In the genomic region with DNA sequence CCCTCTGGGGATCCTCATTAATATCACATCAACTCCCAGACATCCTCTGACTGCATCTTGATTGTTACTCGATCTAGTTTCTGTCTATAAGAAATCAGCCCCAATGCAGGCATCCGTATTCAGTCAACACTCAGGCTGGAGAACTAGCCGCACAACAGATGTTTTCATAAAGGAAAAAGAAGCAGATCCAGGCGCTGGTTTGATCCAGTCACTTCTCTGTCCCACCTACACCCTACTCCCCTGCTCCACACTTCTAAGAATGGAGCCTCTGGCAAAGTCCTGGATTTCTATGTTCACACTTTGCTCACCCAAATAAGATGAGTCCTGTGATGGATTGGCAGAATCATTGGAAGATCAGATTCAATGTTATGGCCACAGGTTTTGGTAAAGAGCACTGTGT, we compare ENCODE assay signal across 15 mouse cellular contexts.
A peak's percentile ranks its signal among the peaks of the same experiment; 100 is the strongest.
DNase-seq lines count a peak whose midpoint lies in the region; TF ChIP-seq lines count a peak whose summit lies in the region.
"Had no signal": no experiment of that assay in that cellular context is flagged by ENCODE, and none has a peak within 500 bp of the region (broad histone marks: within the 10 kb centered on the region; RNA-seq: fewer than 3 reads in every experiment).

No protein-coding gene starts in this region.

- peak overlapping the region; percentile 66 for H3K27ac ChIP-seq in left cerebral cortex, adult 2 months
- H3K27ac ChIP-seq: embryonic facial prominence, embryonic 13.5 days; forebrain, embryonic 12.5 days; gastrocnemius, adult 2 months; hindbrain, embryonic 14.5 days had no signal

- H3K4me3 ChIP-seq in left cerebral cortex, adult 2 months = no peak overlapping the region
- H3K4me3 ChIP-seq: embryonic facial prominence, embryonic 13.5 days; forebrain, embryonic 12.5 days; gastrocnemius, adult 2 months; heart, embryonic 12.5 days; hindbrain, embryonic 10.5 days had no signal

- TF ChIP-seq CTCF in left cerebral cortex, adult 2 months (IDR thresholded peaks at IDR 0.05) = no peak

- peak; percentile 41 to 60 for DNase-seq in frontal cortex, adult 2 months (ENCODE audit: extremely low spot score in 1 of 2, low spot score in 1 of 2)
- DNase-seq in frontal cortex, postnatal 10 days (ENCODE audit: low spot score in 2 of 2) = no peak
- no peak for DNase-seq in left cerebral cortex, adult 2 months (ENCODE audit: extremely low spot score in 1 of 2, low spot score in 2 of 2)
- DNase-seq in left cerebral cortex, postnatal 14 days (ENCODE audit: low spot score in 2 of 2) = no peak
- peak; percentile 79 for DNase-seq in brain, adult 2 months (ENCODE audit: low read depth, low spot score)
- peak; percentile 70 for DNase-seq in telencephalon, adult 2 months (ENCODE audit: low read depth, low spot score)
- DNase-seq in urinary bladder, postnatal 4 days (ENCODE audit: low spot score in 2 of 2) = no peak
- DNase-seq: adrenal gland, postnatal 10 days; gastrocnemius, adult 2 months; gastrocnemius, postnatal 25 days had no signal

- intact Hi-C loops in left cerebral cortex, adult 2 months (cut with DNase I) = no loop called here
- intact Hi-C loops in left cerebral cortex, postnatal 14 days (cut with DNase I) = no loop called here

Comparison
In these comparisons a context has a peak if more than half of its experiments do, and no peak if none do; other contexts are left out.
1. DNase-seq: peak in frontal cortex, adult 2 months (2 of 2), brain, adult 2 months (single experiment) and telencephalon, adult 2 months (single experiment); none in frontal cortex, postnatal 10 days (0 of 2), left cerebral cortex, adult 2 months (0 of 2), left cerebral cortex, postnatal 14 days (0 of 2) and urinary bladder, postnatal 4 days (0 of 2).